Mouse (Mus musculus): ENCODE results near the gene Pde6d. TPM values are rescaled to one million over a fixed set of nuclear protein-coding genes. Genes with fewer than 3 reads are reported as not detected.
"Not testable (repeated sequence)": the region's sequence is repeated elsewhere in the genome, so short reads cannot be mapped to it uniquely, and the experiment has no call there.

Pde6d gene
- polyA plus RNA-seq, 1 experiment from 2014 or later, result 109 TPM

- ATAC-seq, result peak; percentile 16
- Histone ChIP-seq H3K4me2 (ENCODE audit: low read length) (peak overlapping the region; percentile 96), H3K27me3 (ENCODE audit: control insufficient read depth, insufficient read depth, low read depth, low read length) (no peaks in the 10 kb centered on the region), H3K9me3 (replicated peaks; ENCODE audit: control insufficient read depth, low read length, poor library complexity, severe bottlenecking) (no peaks in the 10 kb centered on the region), H3K4me3 (ENCODE audit: low read depth, low read length) (peak overlapping the region; percentile 99), H3K36me3 (ENCODE audit: control insufficient read depth, insufficient read depth, low read length) (peaks cover under 1% of the 10 kb centered on the region; the same call in 1 of the 2 replicates), H3K27ac (ENCODE audit: low read length) (peak overlapping the region; percentile 100), H3K4me1 (ENCODE audit: control insufficient read depth, insufficient read depth, low read length) (peaks cover 19% of the 10 kb centered on the region), H3K9ac (ENCODE audit: low read depth, low read length) (peak overlapping the region; percentile 90)
- under 1% methylated on average over 44 of the region's 44 CpGs for WGBS
These were observed 56.8 kb downstream of the Pde6d start for GRCm38 (mm10) chr1:86525499-86526115.

- H3K4me1 ChIP-seq (ENCODE audit: control insufficient read depth, insufficient read depth, low read length), result peaks cover 18% of the 10 kb centered on the region
- no peaks in the 10 kb centered on the region for H3K27me3 ChIP-seq (ENCODE audit: control insufficient read depth, insufficient read depth, low read depth, low read length)
- H3K9me3 ChIP-seq (replicated peaks; ENCODE audit: control insufficient read depth, low read length, poor library complexity, severe bottlenecking), result no peaks in the 10 kb centered on the region
- no peaks in the 10 kb centered on the region for H3K36me3 ChIP-seq (ENCODE audit: control insufficient read depth, insufficient read depth, low read length)
- peak overlapping the region; percentile 99 for H3K4me3 ChIP-seq (ENCODE audit: low read depth, low read length)
- H3K9ac ChIP-seq (ENCODE audit: low read depth, low read length), result peak overlapping the region; percentile 90
- WGBS, result under 1% methylated on average over 53 of the region's 53 CpGs
- H3K4me2 ChIP-seq (ENCODE audit: low read length), result peak overlapping the region; percentile 96
- H3K27ac ChIP-seq (ENCODE audit: low read length), result peak overlapping the region; percentile 100
- ATAC-seq, result peak; percentile 81
These were observed 57.6 kb downstream of the Pde6d start for GRCm38 (mm10) chr1:86524619-86525498.

GRCm38 (mm10) chr1:86523776-86524618 is 58.4 kb downstream of the Pde6d start:
- Histone ChIP-seq H3K9ac (ENCODE audit: low read depth, low read length) (peak overlapping the region; percentile 82), H3K36me3 (ENCODE audit: control insufficient read depth, insufficient read depth, low read length) (no peaks in the 10 kb centered on the region), H3K27ac (ENCODE audit: low read length) (peak overlapping the region; percentile 100), H3K4me2 (ENCODE audit: low read length) (peak overlapping the region; percentile 96), H3K4me3 (ENCODE audit: low read depth, low read length) (peak overlapping the region; percentile 99; the same call in 1 of the 2 replicates), H3K27me3 (ENCODE audit: control insufficient read depth, insufficient read depth, low read depth, low read length) (no peaks in the 10 kb centered on the region), H3K4me1 (ENCODE audit: control insufficient read depth, insufficient read depth, low read length) (peaks cover 10% of the 10 kb centered on the region), H3K9me3 (replicated peaks; ENCODE audit: control insufficient read depth, low read length, poor library complexity, severe bottlenecking) (no peaks in the 10 kb centered on the region)
- 87% methylated on average over 8 of the region's 8 CpGs for WGBS
- ATAC-seq, result no peak

- no peak overlapping the region for H3K4me2 ChIP-seq (ENCODE audit: low read length)
- H3K27ac ChIP-seq (ENCODE audit: low read length), result peak overlapping the region; percentile 41; the same call in 1 of the 2 replicates
- no peak for ATAC-seq
- H3K36me3 ChIP-seq (ENCODE audit: control insufficient read depth, insufficient read depth, low read length), result no peaks in the 10 kb centered on the region
- 60% methylated on average over 7 of the region's 7 CpGs for WGBS
- no peaks in the 10 kb centered on the region for H3K27me3 ChIP-seq (ENCODE audit: control insufficient read depth, insufficient read depth, low read depth, low read length)
- no peak overlapping the region for H3K4me3 ChIP-seq (ENCODE audit: low read depth, low read length)
- peaks cover 8% of the 10 kb centered on the region for H3K4me1 ChIP-seq (ENCODE audit: control insufficient read depth, insufficient read depth, low read length)
- 0 out of 2 replicates have a peak overlapping the region, but pooled peaks have one; percentile 34 for H3K9ac ChIP-seq (ENCODE audit: low read depth, low read length)
- no peaks in the 10 kb centered on the region for H3K9me3 ChIP-seq (replicated peaks; ENCODE audit: control insufficient read depth, low read length, poor library complexity, severe bottlenecking)
These were observed 60.0 kb downstream of the Pde6d start for GRCm38 (mm10) chr1:86522286-86522871.

GRCm38 (mm10) chr1:86520361-86520760 is 62.1 kb downstream of the Pde6d start:
- Histone ChIP-seq H3K9me3 (replicated peaks; ENCODE audit: control insufficient read depth, low read length, poor library complexity, severe bottlenecking) (no peaks in the 10 kb centered on the region), H3K4me3 (ENCODE audit: low read depth, low read length) (no peak overlapping the region), H3K27me3 (ENCODE audit: control insufficient read depth, insufficient read depth, low read depth, low read length) (no peaks in the 10 kb centered on the region), H3K4me1 (ENCODE audit: control insufficient read depth, insufficient read depth, low read length) (peaks cover 8% of the 10 kb centered on the region), H3K36me3 (ENCODE audit: control insufficient read depth, insufficient read depth, low read length) (no peaks in the 10 kb centered on the region), H3K9ac (ENCODE audit: low read depth, low read length) (no peak overlapping the region), H3K27ac (ENCODE audit: low read length) (no peak overlapping the region), H3K4me2 (ENCODE audit: low read length) (no peak overlapping the region)
- ATAC-seq, result no peak
- WGBS, result 41% methylated on average over 7 of the region's 7 CpGs

GRCm38 (mm10) chr1:86517076-86517475 is 65.4 kb downstream of the Pde6d start:
- WGBS, result 62% methylated on average over 3 of the region's 3 CpGs
- H3K36me3 ChIP-seq (ENCODE audit: control insufficient read depth, insufficient read depth, low read length), result no peaks in the 10 kb centered on the region
- H3K9ac ChIP-seq (ENCODE audit: low read depth, low read length), result no peak overlapping the region
- H3K9me3 ChIP-seq (replicated peaks; ENCODE audit: control insufficient read depth, low read length, poor library complexity, severe bottlenecking), result no peaks in the 10 kb centered on the region
- no peaks in the 10 kb centered on the region; the same call in 1 of the 2 replicates for H3K4me1 ChIP-seq (ENCODE audit: control insufficient read depth, insufficient read depth, low read length)
- H3K4me3 ChIP-seq (ENCODE audit: low read depth, low read length), result no peak overlapping the region
- no peaks in the 10 kb centered on the region for H3K27me3 ChIP-seq (ENCODE audit: control insufficient read depth, insufficient read depth, low read depth, low read length)
- no peak for ATAC-seq
- H3K27ac ChIP-seq (ENCODE audit: low read length), result no peak overlapping the region
- no peak overlapping the region for H3K4me2 ChIP-seq (ENCODE audit: low read length)

GRCm38 (mm10) chr1:86515715-86516410 is 66.6 kb downstream of the Pde6d start:
- H3K36me3 ChIP-seq (ENCODE audit: control insufficient read depth, insufficient read depth, low read length), result no peaks in the 10 kb centered on the region
- 81% methylated on average over 6 of the region's 6 CpGs for WGBS
- ATAC-seq, result no peak

GRCm38 (mm10) chr1:86513031-86513430 is 69.4 kb downstream of the Pde6d start:
- H3K4me3 ChIP-seq (ENCODE audit: low read depth, low read length); ATAC-seq; H3K9me3 ChIP-seq (replicated peaks; ENCODE audit: control insufficient read depth, low read length, poor library complexity, severe bottlenecking); H3K4me2 ChIP-seq (ENCODE audit: low read length); H3K36me3 ChIP-seq (ENCODE audit: control insufficient read depth, insufficient read depth, low read length); H3K27ac ChIP-seq (ENCODE audit: low read length); H3K27me3 ChIP-seq (ENCODE audit: control insufficient read depth, insufficient read depth, low read depth, low read length); H3K9ac ChIP-seq (ENCODE audit: low read depth, low read length); H3K4me1 ChIP-seq (ENCODE audit: control insufficient read depth, insufficient read depth, low read length): not testable (repeated sequence)
- 76% methylated on average over 1 of the region's 1 CpGs for WGBS

More at GRCm38 (mm10) chr1:86515715-86516410, 66.6 kb downstream of the Pde6d start:
- Histone ChIP-seq H3K27ac (ENCODE audit: low read length) (no peak overlapping the region), H3K27me3 (ENCODE audit: control insufficient read depth, insufficient read depth, low read depth, low read length) (no peaks in the 10 kb centered on the region), H3K9ac (ENCODE audit: low read depth, low read length) (no peak overlapping the region), H3K4me3 (ENCODE audit: low read depth, low read length) (no peak overlapping the region), H3K4me1 (ENCODE audit: control insufficient read depth, insufficient read depth, low read length) (no peaks in the 10 kb centered on the region; the same call in 1 of the 2 replicates), H3K9me3 (replicated peaks; ENCODE audit: control insufficient read depth, low read length, poor library complexity, severe bottlenecking) (no peaks in the 10 kb centered on the region), H3K4me2 (ENCODE audit: low read length) (no peak overlapping the region)
